ENCODE assay signal across 8 mouse cellular contexts in genomic region chr5:4104341-4105040, GRCm38 (mm10). TPM values are rescaled to one million over a fixed set of nuclear protein-coding genes. Genes with fewer than 3 reads are reported as not detected.
DNase-seq lines count a peak whose midpoint lies in the region; ATAC-seq and TF ChIP-seq lines count a peak whose summit lies in the region.

Gene Cyp51 (minus strand): TSS chr5:4104746.

- no peak for TF ChIP-seq CTCF in bone marrow, adult 2 months (IDR thresholded peaks at IDR 0.05; ENCODE audit: control insufficient read depth, insufficient read depth, low read length)

- peak; percentile 33; the same call in 1 of the 2 replicates for TF ChIP-seq POLR2A in bone marrow, adult 2 months (IDR thresholded peaks at IDR 0.05; ENCODE audit: borderline replicate concordance, control insufficient read depth, low read depth, low read length)

- no peaks in the 10 kb centered on the region for H3K9me3 ChIP-seq in embryonic facial prominence, embryonic 15.5 days (replicated peaks)
- H3K9me3 ChIP-seq in kidney, embryonic 14.5 days (ENCODE audit: control insufficient read depth, low read length), result no peaks in the 10 kb centered on the region; the same call in 1 of the 2 replicates
- no peaks in the 10 kb centered on the region for H3K9me3 ChIP-seq in limb, embryonic 15.5 days

- H3K9ac ChIP-seq in embryonic facial prominence, embryonic 15.5 days, result peak within 1 kb of the TSS; percentile 81
- peak within 1 kb of the TSS; percentile 87 for H3K9ac ChIP-seq in kidney, embryonic 14.5 days (ENCODE audit: low read depth, low read length)
- H3K9ac ChIP-seq in limb, embryonic 15.5 days, result peak within 1 kb of the TSS; percentile 68

- H3K27ac ChIP-seq in bone marrow, adult 2 months (ENCODE audit: control insufficient read depth, insufficient read depth, low read depth, low read length, poor library complexity), result peak within 1 kb of the TSS; percentile 87
- peak within 1 kb of the TSS; percentile 97 for H3K27ac ChIP-seq in embryonic facial prominence, embryonic 15.5 days (replicated peaks)
- peak within 1 kb of the TSS; percentile 92 for H3K27ac ChIP-seq in kidney, embryonic 14.5 days (ENCODE audit: low read depth, low read length)
- peak within 1 kb of the TSS; percentile 97 for H3K27ac ChIP-seq in limb, embryonic 15.5 days

- WGBS in bone marrow, adult 2 months, result under 1% methylated on average over 59 of the region's 59 CpGs
- WGBS in embryonic facial prominence, embryonic 15.5 days, result under 1% methylated on average over 59 of the region's 59 CpGs
- under 1% methylated on average over 57 of the region's 59 CpGs for WGBS in kidney, embryonic 14.5 days
- WGBS in limb, embryonic 15.5 days, result under 1% methylated on average over 59 of the region's 59 CpGs

- H3K27me3 ChIP-seq in embryonic facial prominence, embryonic 15.5 days, result no peaks in the 10 kb centered on the region
- no peaks in the 10 kb centered on the region for H3K27me3 ChIP-seq in kidney, embryonic 14.5 days (ENCODE audit: control insufficient read depth, insufficient read depth, low read length)
- no peaks in the 10 kb centered on the region for H3K27me3 ChIP-seq in limb, embryonic 15.5 days

- peak; percentile 97 for ATAC-seq in embryonic facial prominence, embryonic 15.5 days (ENCODE audit: insufficient number of reproducible peaks, low FRiP score, low TSS enrichment, low read depth)
- peak; percentile 99 for ATAC-seq in kidney, embryonic 14.5 days (ENCODE audit: low FRiP score, low TSS enrichment)
- peak; percentile 97 for ATAC-seq in limb, embryonic 15.5 days (ENCODE audit: insufficient number of reproducible peaks, low FRiP score, low TSS enrichment, low read depth)

- H3K4me2 ChIP-seq in embryonic facial prominence, embryonic 15.5 days (replicated peaks), result peak within 1 kb of the TSS; percentile 74
- H3K4me2 ChIP-seq in kidney, embryonic 14.5 days (replicated peaks; ENCODE audit: low read depth, low read length), result peak within 1 kb of the TSS; percentile 63
- H3K4me2 ChIP-seq in limb, embryonic 15.5 days, result peak within 1 kb of the TSS; percentile 55

- H3K4me3 ChIP-seq in bone marrow, adult 2 months (replicated peaks; ENCODE audit: control insufficient read depth, low read depth, low read length), result peak within 1 kb of the TSS; percentile 86
- H3K4me3 ChIP-seq in embryonic facial prominence, embryonic 15.5 days (replicated peaks), result peak within 1 kb of the TSS; percentile 84
- H3K4me3 ChIP-seq in kidney, embryonic 14.5 days (ENCODE audit: low read length), result peak within 1 kb of the TSS; percentile 93
- peak within 1 kb of the TSS; percentile 86 for H3K4me3 ChIP-seq in limb, embryonic 15.5 days

- no peaks in the 10 kb centered on the region; the same call in 1 of the 2 replicates for H3K4me1 ChIP-seq in bone marrow, adult 2 months (ENCODE audit: control insufficient read depth, insufficient read depth, low read length)
- peaks cover 10% of the 10 kb centered on the region; the same call in 1 of the 2 replicates for H3K4me1 ChIP-seq in embryonic facial prominence, embryonic 15.5 days
- peaks cover 11% of the 10 kb centered on the region; the same call in 1 of the 2 replicates for H3K4me1 ChIP-seq in kidney, embryonic 14.5 days (ENCODE audit: control insufficient read depth, insufficient read depth, low read length)
- H3K4me1 ChIP-seq in limb, embryonic 15.5 days, result peaks cover 8% of the 10 kb centered on the region

- H3K36me3 ChIP-seq in embryonic facial prominence, embryonic 15.5 days, result peaks cover 21% of the 10 kb centered on the region
- H3K36me3 ChIP-seq in kidney, embryonic 14.5 days (ENCODE audit: control insufficient read depth, insufficient read depth, low read length), result peaks cover 29% of the 10 kb centered on the region
- peaks cover 18% of the 10 kb centered on the region for H3K36me3 ChIP-seq in limb, embryonic 15.5 days

- DNase-seq in 416B (ENCODE audit: low read depth), result peak; percentile 96
- DNase-seq in heart, adult 9 months (ENCODE audit: low spot score in 2 of 2), result peak; percentile 81 to 86
- DNase-seq in monocyte, adult 2 months (ENCODE audit: low read depth in 1 of 2, low spot score in 2 of 2), result peak; percentile 69 to 79
- DNase-seq in spleen, postnatal 36 days (ENCODE audit: low spot score in 2 of 2), result peak; percentile 87

RNA-seq across cellular contexts. Expression of gene Cyp51, which starts in this region (rescaled TPM):
- polyA plus RNA-seq in bone marrow, adult 2 months (2011; ENCODE audit: insufficient read depth, insufficient read length, low replicate concordance, missing spikeins), result 4.1 and 10.9 TPM in 2 replicates
- polyA plus RNA-seq in embryonic facial prominence, embryonic 15.5 days (2015; fragmentation: Nextera tagmentation; extraction: Ambion mirVana), result 57.4 and 57.5 TPM in 2 replicates
- polyA plus RNA-seq in kidney, embryonic 14.5 days (2014; fragmentation: Nextera tagmentation; extraction: Ambion mirVana), result 42.4 and 82.3 TPM in 2 replicates
- polyA plus RNA-seq in limb, embryonic 15.5 days (2015; fragmentation: Nextera tagmentation; extraction: Ambion mirVana), result 66.7 and 69.9 TPM in 2 replicates

Comparison
In these comparisons a context has a peak if more than half of its experiments do, and no peak if none do; other contexts are left out.
1. Peak in every context shown above with its lines: DNase-seq, ATAC-seq, H3K4me3 ChIP-seq and H3K27ac ChIP-seq.